In genomic region chr7:139246931-139247880, GRCm38 (mm10) we compare ENCODE assay signal across 9 mouse cellular contexts. TPM values are rescaled to one million over a fixed set of nuclear protein-coding genes. Genes with fewer than 3 reads are reported as not detected.
DNase-seq lines count a peak whose midpoint lies in the region; ATAC-seq lines count a peak whose summit lies in the region.
"Had no signal": no experiment of that assay in that cellular context is flagged by ENCODE, and none has a peak within 500 bp of the region (broad histone marks: within the 10 kb centered on the region; RNA-seq: fewer than 3 reads in every experiment).

No protein-coding gene starts in this region.

- ATAC-seq in liver, embryonic 11.5 days (replicated peaks; ENCODE audit: low FRiP score): peak; percentile 29; the same call in 1 of the 2 replicates
- 0 out of 2 replicates have a peak, but pooled peaks have one; percentile 5 for ATAC-seq in monocyte, adult 5-6 weeks (replicated peaks; ENCODE audit: insufficient number of reproducible peaks, low FRiP score, low TSS enrichment, poor library complexity, severe bottlenecking)

- H3K9me3 ChIP-seq in embryonic facial prominence, embryonic 10.5 days: no peaks in the 10 kb centered on the region
- no peaks in the 10 kb centered on the region for H3K9me3 ChIP-seq in liver, embryonic 11.5 days (ENCODE audit: control insufficient read depth, low read length)

- H3K27me3 ChIP-seq in embryonic facial prominence, embryonic 10.5 days (replicated peaks; ENCODE audit: low read depth, poor library complexity, severe bottlenecking): peaks cover 63% of the 10 kb centered on the region
- peaks cover 21% of the 10 kb centered on the region for H3K27me3 ChIP-seq in liver, embryonic 11.5 days (replicated peaks; ENCODE audit: control insufficient read depth, insufficient read depth, low read length)

- peak overlapping the region; percentile 70 for H3K9ac ChIP-seq in liver, embryonic 11.5 days (ENCODE audit: low read depth, low read length)

- peaks cover 63% of the 10 kb centered on the region for H3K4me1 ChIP-seq in embryonic facial prominence, embryonic 10.5 days
- H3K4me1 ChIP-seq in liver, embryonic 11.5 days (replicated peaks; ENCODE audit: control insufficient read depth, insufficient read depth, low read length): peaks cover 41% of the 10 kb centered on the region

- peak overlapping the region; percentile 92 for H3K27ac ChIP-seq in embryonic facial prominence, embryonic 10.5 days (replicated peaks)
- H3K27ac ChIP-seq in liver, embryonic 11.5 days (ENCODE audit: low read depth, low read length): peak overlapping the region; percentile 43

- 2% methylated on average over 38 of the region's 38 CpGs for WGBS in embryonic facial prominence, embryonic 10.5 days
- 9% methylated on average over 38 of the region's 38 CpGs for WGBS in liver, embryonic 11.5 days

- no peaks in the 10 kb centered on the region for H3K36me3 ChIP-seq in embryonic facial prominence, embryonic 10.5 days (replicated peaks)
- no peaks in the 10 kb centered on the region for H3K36me3 ChIP-seq in liver, embryonic 11.5 days (ENCODE audit: control insufficient read depth, insufficient read depth, low read length)

- intact Hi-C loops in left cerebral cortex, postnatal 4 days (cut with DNase I): no loop called here

- DNase-seq in left cerebral cortex, adult 11 months (ENCODE audit: low spot score): peak; percentile 44
- no peak for DNase-seq in left cerebral cortex, postnatal 4 days
- DNase-seq in embryonic facial prominence, embryonic 10.5 days (ENCODE audit: low spot score): peak; percentile 68
- peak; percentile 60 for DNase-seq in heart, adult 8-10 months (ENCODE audit: low spot score)
- DNase-seq in kidney, adult 8-10 months: peak; percentile 41 to 52
- peak; percentile 52 for DNase-seq in liver, embryonic 11.5 days (ENCODE audit: low spot score)
- peak; percentile 46 for DNase-seq in testis, postnatal 14 days (ENCODE audit: low spot score)

- peak overlapping the region; percentile 80 for H3K4me3 ChIP-seq in embryonic facial prominence, embryonic 10.5 days
- H3K4me3 ChIP-seq in liver, embryonic 11.5 days (ENCODE audit: low read depth, low read length): peak overlapping the region; percentile 53

- H3K4me2 ChIP-seq in liver, embryonic 11.5 days: peak overlapping the region; percentile 88

RNA-seq across cellular contexts. Expression of gene Pwwp2b, which starts 1.1 kb away (rescaled TPM):
- 1 to 10 TPM; 6.2 to 6.7 TPM for total RNA-seq in left cerebral cortex, postnatal 4 days (2021)
- polyA plus RNA-seq in embryonic facial prominence, embryonic 10.5 days (2016; fragmentation: Nextera tagmentation; extraction: Ambion mirVana): 7.1 and 7.6 TPM in 2 replicates
- total RNA-seq in heart, adult 8-10 months (2022): 10 to 100 TPM in 2 of 4 experiments, 1 to 10 TPM in 2; 8.1 to 12.5 (median 10.0) TPM
- polyA plus RNA-seq in liver, embryonic 11.5 days (2014; fragmentation: Nextera tagmentation; extraction: Ambion mirVana): 3.3 and 3.5 TPM in 2 replicates
- total RNA-seq in monocyte, adult 5-6 weeks (2017): 1.4 to 4.4 TPM (median 2.5 TPM) in 3 replicates

RNA-seq across cellular contexts. Expression of gene Stk32c, which starts 34.1 kb away (rescaled TPM):
- total RNA-seq in left cerebral cortex, postnatal 4 days (2021): 10 to 100 TPM; 53.9 to 59.5 TPM
- polyA plus RNA-seq in embryonic facial prominence, embryonic 10.5 days (2016; fragmentation: Nextera tagmentation; extraction: Ambion mirVana): 0.10 and 0.12 TPM in 2 replicates
- total RNA-seq in heart, adult 8-10 months (2022): under 1 TPM; 0.41 to 0.92 (median 0.43) TPM
- polyA plus RNA-seq in liver, embryonic 11.5 days (2014; fragmentation: Nextera tagmentation; extraction: Ambion mirVana): 0.19 TPM in 1 of 2 replicates, not detected in the other
- total RNA-seq in monocyte, adult 5-6 weeks (2017): 8.6 to 15.5 TPM (median 9.7 TPM) in 3 replicates
- total RNA-seq: CH12.LX had no signal

RNA-seq across cellular contexts. Expression of gene Lrrc27, which starts 34.4 kb away (rescaled TPM):
- 1 to 10 TPM; 5.4 to 6.5 TPM for total RNA-seq in left cerebral cortex, postnatal 4 days (2021)
- polyA plus RNA-seq in embryonic facial prominence, embryonic 10.5 days (2016; fragmentation: Nextera tagmentation; extraction: Ambion mirVana): 4.4 and 4.6 TPM in 2 replicates
- 10 to 100 TPM; 15.6 to 18.8 (median 16.4) TPM for total RNA-seq in heart, adult 8-10 months (2022)
- 2.2 and 2.6 TPM in 2 replicates for polyA plus RNA-seq in liver, embryonic 11.5 days (2014; fragmentation: Nextera tagmentation; extraction: Ambion mirVana)
- total RNA-seq in monocyte, adult 5-6 weeks (2017): 0.53 to 1.3 TPM in 2 of 3 replicates, not detected in the other
